Mouse (Mus musculus) liver, postnatal 0 days (tissue): ENCODE results near the gene Msx1.

Source experiments
- CTCF ChIP-seq: sonication (generic); IDR thresholded peaks from 2 replicates; pipeline ENCODE4 v1.5.1; 2016; ENCODE audit warnings: antibody characterized with exemption, low read depth
- EP300 ChIP-seq: IDR thresholded peaks from 2 replicates; pipeline ENCODE4 v1.6.1; 2016; ENCODE audit warnings: antibody characterized with exemption, low read depth, mild to moderate bottlenecking

GRCm38 (mm10) chr5:37828591-37829295, 4.4 kb upstream of the Msx1 start:
- no peak for TF ChIP-seq EP300
- no peak for TF ChIP-seq CTCF
